Mouse (Mus musculus) limb, embryonic 12.5 days (tissue): ENCODE data around the gene Tbxas1. TPM values are rescaled to one million over a fixed set of nuclear protein-coding genes. Genes with fewer than 3 reads are reported as not detected.

Experiments
- ATAC-seq: fragments of 200-750 bp; cut with Nextera tagmentation; 2 replicates; pipeline ENCODE4 v1.8.0; 2017; ENCODE audit warnings: low read depth, moderate TSS enrichment; ENCODE audit not compliant: insufficient number of reproducible peaks, insufficient read depth, low FRiP score, low TSS enrichment
- H3K27ac ChIP-seq: fragments of 300-500 bp; sonication (generic); 2 replicates; pipeline ENCODE4 v1.5.1; 2016; ENCODE audit warnings: mild to moderate bottlenecking, moderate library complexity
- H3K27me3 ChIP-seq: fragments of 300-500 bp; sonication (generic); 2 replicates; pipeline ENCODE4 v1.6.1; 2016; ENCODE audit warnings: mild to moderate bottlenecking, moderate library complexity
- H3K36me3 ChIP-seq: fragments of 300-500 bp; sonication (generic); 2 replicates; pipeline ENCODE4 v1.6.1; 2016; ENCODE audit warnings: mild to moderate bottlenecking, moderate library complexity
- H3K4me1 ChIP-seq: fragments of 300-500 bp; sonication (generic); replicated peaks from 2 replicates; pipeline ENCODE4 v1.6.1; 2016
- H3K4me2 ChIP-seq: fragments of 300-500 bp; sonication (generic); 2 replicates; pipeline ENCODE4 v1.6.1; 2016; ENCODE audit warnings: mild to moderate bottlenecking, moderate library complexity
- H3K4me3 ChIP-seq: fragments of 300-500 bp; sonication (generic); replicated peaks from 2 replicates; pipeline ENCODE4 v1.5.1; 2016; ENCODE audit warnings: mild to moderate bottlenecking
- H3K9ac ChIP-seq: fragments of 300-500 bp; sonication (generic); replicated peaks from 2 replicates; pipeline ENCODE4 v1.6.1; 2016; ENCODE audit warnings: mild to moderate bottlenecking, moderate library complexity
- H3K9me3 ChIP-seq: fragments of 300-500 bp; sonication (generic); 2 replicates; pipeline ENCODE4 v1.6.1; 2016; ENCODE audit warnings: mild to moderate bottlenecking, moderate library complexity
- whole genome bisulfite sequencing: fragments of 180-500 bp; shearing (Covaris S2); methylation state at CpG from one replicate; pipeline ENCODE4 v1.1.7; 2016; 5-methylcytosine and 5-hydroxymethylcytosine counted together
- polyA plus RNA-seq: library from polyadenylated mRNA; unstranded; fragments of >200 nt; fragmentation: Nextera tagmentation; extraction: Ambion mirVana; gene quantifications from 2 replicates; pipeline ENCODE4 v1.2.1, GENCODE M21; 2016

The Tbxas1 gene
- polyA plus RNA-seq, 1 experiment from 2014 or later: 1.1 TPM

DNA sequence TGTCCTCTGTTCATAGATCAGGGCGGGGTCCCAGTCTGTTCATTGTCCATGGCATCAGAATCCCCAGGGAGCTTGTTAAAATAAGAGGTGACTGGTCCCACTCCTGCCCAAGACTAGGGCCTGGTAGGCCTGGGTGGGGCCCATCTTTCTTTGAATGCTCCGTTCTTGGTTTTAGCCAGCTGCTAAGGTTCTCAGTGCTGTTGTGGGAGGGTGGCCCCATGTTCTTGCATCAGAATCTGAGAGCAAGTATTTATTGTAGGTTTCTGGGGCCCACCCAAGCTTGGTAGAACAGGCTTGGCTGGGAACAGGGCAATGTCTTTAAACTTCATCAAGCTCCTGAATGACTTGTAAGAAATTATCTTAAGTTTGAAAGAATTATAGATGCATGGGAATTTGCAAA lies 101.2 kb downstream of the Tbxas1 start:
- Histone ChIP-seq H3K27me3 (no peaks in the 10 kb centered on the region), H3K36me3 (no peaks in the 10 kb centered on the region), H3K9ac (no peak overlapping the region), H3K4me3 (no peak overlapping the region), H3K4me2 (no peak overlapping the region), H3K9me3 (no peaks in the 10 kb centered on the region), H3K4me1 (peaks cover 18% of the 10 kb centered on the region), H3K27ac (no peak overlapping the region)
- no peak for ATAC-seq
- WGBS: 78% methylated on average over 2 of the region's 2 CpGs

GRCm38 (mm10) chr6:38980921-38981715 lies 105.9 kb downstream of the Tbxas1 start:
- Histone ChIP-seq H3K27me3 (no peaks in the 10 kb centered on the region), H3K9ac (no peak overlapping the region), H3K4me1 (no peaks in the 10 kb centered on the region; the same call in 1 of the 2 replicates), H3K9me3 (no peaks in the 10 kb centered on the region), H3K27ac (no peak overlapping the region), H3K4me2 (no peak overlapping the region), H3K4me3 (no peak overlapping the region), H3K36me3 (no peaks in the 10 kb centered on the region)
- no peak for ATAC-seq
- 67% methylated on average over 11 of the region's 11 CpGs for WGBS

DNA sequence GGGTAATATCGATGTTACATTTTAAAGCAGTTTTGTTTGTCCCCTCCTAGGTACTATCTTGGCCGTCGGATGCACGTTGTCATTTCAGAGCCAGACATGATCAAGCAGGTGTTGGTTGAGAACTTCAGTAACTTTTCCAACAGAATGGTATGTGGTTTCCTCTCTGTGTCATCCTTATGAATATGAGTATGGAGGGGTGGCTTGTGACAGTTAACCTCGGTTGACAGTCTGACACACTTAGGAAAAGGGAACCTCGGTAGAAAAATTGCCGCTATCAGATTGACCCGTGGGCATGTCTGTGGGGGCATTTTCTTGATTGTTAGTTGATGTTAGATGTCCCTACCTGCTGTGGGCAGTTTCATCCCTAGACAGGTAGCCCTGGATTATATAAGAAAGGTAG lies 106.9 kb downstream of the Tbxas1 start:
- no peaks in the 10 kb centered on the region for H3K27me3 ChIP-seq
- H3K4me3 ChIP-seq: no peak overlapping the region
- no peaks in the 10 kb centered on the region; the same call in 1 of the 2 replicates for H3K4me1 ChIP-seq
- H3K36me3 ChIP-seq: no peaks in the 10 kb centered on the region
- H3K4me2 ChIP-seq: no peak overlapping the region
- WGBS: 96% methylated on average over 8 of the region's 8 CpGs
- ATAC-seq: no peak
- H3K27ac ChIP-seq: no peak overlapping the region
- H3K9me3 ChIP-seq: no peaks in the 10 kb centered on the region
- no peak overlapping the region for H3K9ac ChIP-seq

- WGBS: 86% methylated on average over 4 of the region's 4 CpGs
- Histone ChIP-seq H3K9me3 (no peaks in the 10 kb centered on the region), H3K27ac (no peak overlapping the region), H3K4me3 (no peak overlapping the region), H3K4me1 (no peaks in the 10 kb centered on the region; the same call in 1 of the 2 replicates), H3K36me3 (no peaks in the 10 kb centered on the region), H3K4me2 (no peak overlapping the region), H3K27me3 (no peaks in the 10 kb centered on the region), H3K9ac (no peak overlapping the region)
- ATAC-seq: no peak
These were observed 107.5 kb downstream of the Tbxas1 start for GRCm38 (mm10) chr6:38982656-38983055.

GRCm38 (mm10) chr6:38983060-38983459 lies 107.9 kb downstream of the Tbxas1 start:
- H3K4me2 ChIP-seq: no peak overlapping the region
- 71% methylated on average over 7 of the region's 7 CpGs for WGBS
- H3K9ac ChIP-seq: no peak overlapping the region
- no peak overlapping the region for H3K27ac ChIP-seq
- no peak for ATAC-seq
- H3K27me3 ChIP-seq: no peaks in the 10 kb centered on the region
- H3K4me3 ChIP-seq: no peak overlapping the region
- no peaks in the 10 kb centered on the region for H3K36me3 ChIP-seq
- no peaks in the 10 kb centered on the region for H3K9me3 ChIP-seq
- no peaks in the 10 kb centered on the region; the same call in 1 of the 2 replicates for H3K4me1 ChIP-seq

- Histone ChIP-seq H3K27ac (no peak overlapping the region), H3K9ac (no peak overlapping the region), H3K4me1 (no peaks in the 10 kb centered on the region; the same call in 1 of the 2 replicates), H3K4me3 (no peak overlapping the region), H3K4me2 (no peak overlapping the region), H3K27me3 (no peaks in the 10 kb centered on the region), H3K9me3 (no peaks in the 10 kb centered on the region), H3K36me3 (no peaks in the 10 kb centered on the region)
- ATAC-seq: no peak
- WGBS: 98% methylated on average over 2 of the region's 2 CpGs
These were observed 109.4 kb downstream of the Tbxas1 start for GRCm38 (mm10) chr6:38984626-38985025.

DNA sequence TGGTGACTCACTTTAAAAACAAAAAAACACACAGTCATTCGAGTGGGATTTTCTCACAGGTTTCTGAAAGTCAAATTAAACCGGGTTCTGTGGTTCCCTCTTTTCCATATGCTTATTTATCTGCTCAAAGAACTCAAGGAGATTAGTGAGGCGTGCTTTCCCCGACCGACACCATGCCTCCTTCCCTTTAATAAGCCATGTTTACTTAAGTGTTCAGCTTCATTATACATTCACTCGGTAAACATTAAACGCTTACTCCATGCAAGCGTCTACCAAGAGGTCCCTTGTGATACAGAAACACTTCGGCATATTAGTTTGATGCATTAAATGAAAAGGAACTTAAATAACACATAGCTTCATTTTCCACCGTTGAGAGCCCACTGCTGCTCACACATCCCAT lies 111.4 kb downstream of the Tbxas1 start:
- ATAC-seq: no peak
- Histone ChIP-seq H3K4me1 (no peaks in the 10 kb centered on the region; the same call in 1 of the 2 replicates), H3K4me2 (no peak overlapping the region), H3K4me3 (no peak overlapping the region), H3K9ac (no peak overlapping the region), H3K27me3 (no peaks in the 10 kb centered on the region), H3K36me3 (no peaks in the 10 kb centered on the region), H3K27ac (no peak overlapping the region), H3K9me3 (no peaks in the 10 kb centered on the region)
- WGBS: 76% methylated on average over 10 of the region's 10 CpGs

GRCm38 (mm10) chr6:38992016-38992415 lies 116.8 kb downstream of the Tbxas1 start:
- 42% methylated on average over 4 of the region's 4 CpGs for WGBS
- no peak for ATAC-seq

GRCm38 (mm10) chr6:38995774-38996173 lies 120.6 kb downstream of the Tbxas1 start:
- no peak overlapping the region for H3K4me2 ChIP-seq
- H3K27me3 ChIP-seq: no peaks in the 10 kb centered on the region
- H3K36me3 ChIP-seq: no peaks in the 10 kb centered on the region
- no peak overlapping the region for H3K9ac ChIP-seq
- no peak for ATAC-seq
- H3K4me1 ChIP-seq: peaks cover 4% of the 10 kb centered on the region
- H3K4me3 ChIP-seq: no peak overlapping the region
- H3K9me3 ChIP-seq: no peaks in the 10 kb centered on the region
- H3K27ac ChIP-seq: no peak overlapping the region
- WGBS: 69% methylated on average over 3 of the region's 3 CpGs

More at GRCm38 (mm10) chr6:38992016-38992415, 116.8 kb downstream of the Tbxas1 start:
- H3K4me1 ChIP-seq: peaks cover 4% of the 10 kb centered on the region
- H3K4me2 ChIP-seq: no peak overlapping the region
- no peak overlapping the region for H3K27ac ChIP-seq
- no peaks in the 10 kb centered on the region for H3K27me3 ChIP-seq
- H3K4me3 ChIP-seq: no peak overlapping the region
- H3K9ac ChIP-seq: no peak overlapping the region
- H3K9me3 ChIP-seq: no peaks in the 10 kb centered on the region
- no peaks in the 10 kb centered on the region for H3K36me3 ChIP-seq

- no peak for ATAC-seq
These were observed 122.6 kb downstream of the Tbxas1 start for GRCm38 (mm10) chr6:38997838-38998237.

DNA sequence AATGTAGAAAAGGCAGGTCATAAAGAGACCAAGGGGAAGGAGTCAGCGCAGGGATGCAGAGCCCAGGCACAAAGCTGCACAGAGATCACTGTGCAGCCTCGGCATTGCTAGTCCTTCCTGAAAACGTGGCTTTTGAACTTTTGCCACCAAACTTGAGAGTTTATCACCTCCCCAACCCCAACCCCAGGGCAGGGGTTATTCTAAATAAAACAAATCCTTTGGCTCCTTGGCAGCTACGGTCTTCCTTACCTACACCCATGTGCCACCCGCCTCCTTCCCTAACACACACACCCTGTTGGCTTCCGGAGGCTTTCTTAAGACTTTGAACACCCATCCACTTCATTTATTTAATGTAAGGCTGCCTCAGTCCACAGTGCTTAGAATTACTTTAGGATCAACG lies 127.9 kb downstream of the Tbxas1 start:
- Histone ChIP-seq H3K4me3 (no peak overlapping the region), H3K9ac (no peak overlapping the region), H3K36me3 (no peaks in the 10 kb centered on the region), H3K27ac (no peak overlapping the region), H3K4me1 (peaks cover 57% of the 10 kb centered on the region), H3K9me3 (no peaks in the 10 kb centered on the region), H3K27me3 (no peaks in the 10 kb centered on the region), H3K4me2 (no peak overlapping the region)
- 66% methylated on average over 7 of the region's 7 CpGs for WGBS
- no peak for ATAC-seq

More at GRCm38 (mm10) chr6:38997838-38998237, 122.6 kb downstream of the Tbxas1 start:
- Histone ChIP-seq H3K27me3 (no peaks in the 10 kb centered on the region), H3K9ac (no peak overlapping the region), H3K4me3 (no peak overlapping the region), H3K27ac (no peak overlapping the region), H3K9me3 (no peaks in the 10 kb centered on the region), H3K4me2 (no peak overlapping the region), H3K36me3 (no peaks in the 10 kb centered on the region), H3K4me1 (peaks cover 6% of the 10 kb centered on the region)
- WGBS: 78% methylated on average over 4 of the region's 4 CpGs
